Mouse (Mus musculus) inflammation-experienced regulatory T-cells, adult 6 months (primary cell): ENCODE results near the gene Arl15. TPM values are rescaled to one million over a fixed set of nuclear protein-coding genes. Genes with fewer than 3 reads are reported as not detected.

ENCODE experiments used
- ATAC-seq: one replicate; pipeline ENCODE4 v1.8.0; 2017
- polyA plus RNA-seq, 3 experiments: library from polyadenylated mRNA; unstranded; fragments of 100-300 nt; shearing (Covaris generic); gene quantifications; one replicate each; pipeline ENCODE4 v1.2.1; 2017

The Arl15 gene
- polyA plus RNA-seq, 3 experiments from 2014 or later = 15.8 to 18.9 (median 16.6) TPM

- no peak for ATAC-seq
Measured at GRCm38 (mm10) chr13:113937231-113937630, 142.9 kb downstream of the Arl15 start.

DNA sequence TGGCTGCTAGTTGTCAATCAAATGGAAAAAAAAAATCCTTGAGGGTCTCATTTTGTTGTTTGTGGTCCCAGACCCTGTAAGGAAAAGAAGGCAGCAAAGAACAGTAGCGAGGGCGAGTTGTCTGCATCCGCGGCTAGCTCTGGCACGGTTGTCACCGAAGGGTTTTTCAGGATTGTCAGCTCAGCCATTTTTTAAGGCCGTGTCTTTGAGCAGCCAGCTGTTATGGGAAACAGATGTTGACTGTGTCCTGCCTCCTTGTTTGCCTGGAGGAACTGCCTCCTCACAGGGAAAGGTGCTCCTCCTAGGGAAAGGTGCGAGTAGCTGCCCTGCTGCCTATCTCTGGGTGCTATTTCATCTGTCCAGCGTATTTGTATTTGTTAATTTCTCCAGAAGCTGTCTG, 144.3 kb downstream of the Arl15 start:
- no peak for ATAC-seq

- no peak for ATAC-seq
Measured at GRCm38 (mm10) chr13:113939097-113939496, 144.8 kb downstream of the Arl15 start.

GRCm38 (mm10) chr13:113939681-113940080, 145.4 kb downstream of the Arl15 start:
- ATAC-seq = no peak

DNA sequence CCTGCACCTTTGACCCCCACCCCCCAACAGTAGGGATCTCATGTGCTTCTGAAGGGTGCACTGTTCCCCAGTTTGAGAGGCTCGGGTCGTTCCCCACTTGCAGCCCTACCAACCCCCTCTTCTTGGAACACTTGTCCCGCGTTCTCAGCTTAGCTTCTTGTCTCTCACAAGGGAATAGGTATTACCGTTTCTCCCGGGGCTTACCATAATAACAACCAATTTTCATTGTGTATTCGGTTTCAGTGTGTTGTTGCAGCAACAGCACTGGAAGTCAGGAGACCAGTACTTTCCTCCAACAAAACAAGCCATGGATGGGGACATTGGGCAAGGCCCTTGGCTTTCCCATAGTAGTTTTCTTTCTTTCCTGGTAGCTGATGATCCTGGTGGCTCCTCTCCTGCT, 145.8 kb downstream of the Arl15 start:
- ATAC-seq = no peak

DNA sequence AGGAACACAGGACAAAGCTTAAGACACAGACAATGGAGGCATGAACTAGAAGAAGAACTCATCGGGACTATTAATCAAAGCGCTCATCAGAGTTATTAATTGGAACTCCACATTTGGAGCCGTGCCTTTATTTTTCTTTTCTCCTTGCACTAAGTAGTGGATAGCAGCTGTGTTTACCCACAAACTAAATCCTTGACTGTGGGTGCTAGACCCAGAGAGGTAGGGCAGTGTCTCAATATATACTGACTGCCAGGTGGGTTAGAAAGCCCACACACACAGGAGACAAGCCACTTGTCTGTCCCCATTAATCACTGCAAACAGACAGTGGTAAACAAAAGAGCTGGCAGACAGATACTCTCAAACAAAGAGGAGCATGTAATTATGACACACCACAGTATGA, 147.6 kb downstream of the Arl15 start:
- ATAC-seq = no peak

- ATAC-seq = no peak
Measured at GRCm38 (mm10) chr13:113947546-113947945, 153.2 kb downstream of the Arl15 start.

GRCm38 (mm10) chr13:113949708-113950107, 155.4 kb downstream of the Arl15 start:
- no peak for ATAC-seq

DNA sequence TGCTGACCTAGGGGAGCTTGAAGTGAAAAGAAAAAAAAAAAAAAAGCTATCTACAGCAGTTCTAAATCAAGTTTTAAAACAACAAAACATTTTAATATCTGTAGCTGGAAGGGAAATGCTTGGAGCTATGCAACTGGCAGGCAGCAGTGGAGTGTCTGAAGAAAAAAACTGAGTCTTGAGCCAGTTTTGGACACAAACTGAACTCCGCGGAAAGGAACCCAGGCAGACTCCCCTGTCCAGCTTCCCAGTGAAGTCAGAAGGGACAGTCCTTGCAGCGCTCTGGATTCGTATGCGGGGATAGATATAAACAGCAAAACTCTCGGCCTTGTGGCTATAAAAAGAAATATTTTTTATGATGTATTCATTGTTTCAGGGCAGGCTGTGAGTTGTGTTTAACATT, 155.8 kb downstream of the Arl15 start:
- no peak for ATAC-seq

- ATAC-seq = no peak
Measured at GRCm38 (mm10) chr13:113957438-113957837, 163.1 kb downstream of the Arl15 start.

DNA sequence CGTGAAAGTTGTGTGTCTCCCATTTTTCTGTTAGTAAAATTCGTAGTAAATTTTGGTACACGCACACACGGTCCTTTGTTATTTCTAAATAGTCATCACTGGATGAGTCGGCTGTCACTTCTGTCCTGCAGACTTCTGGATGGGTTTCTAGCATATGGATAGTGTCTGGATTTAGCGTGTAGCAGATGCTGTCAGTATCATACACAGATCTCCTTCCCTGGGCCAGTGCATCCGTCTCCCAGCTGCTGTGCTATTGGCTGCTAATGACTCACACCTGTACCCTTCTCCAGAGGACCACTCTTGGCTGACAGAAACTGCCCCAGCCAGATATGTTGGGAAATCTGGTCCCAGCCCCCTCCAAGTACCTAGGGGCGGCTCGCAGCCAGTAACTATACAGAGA, 170.6 kb downstream of the Arl15 start:
- ATAC-seq = no peak

DNA sequence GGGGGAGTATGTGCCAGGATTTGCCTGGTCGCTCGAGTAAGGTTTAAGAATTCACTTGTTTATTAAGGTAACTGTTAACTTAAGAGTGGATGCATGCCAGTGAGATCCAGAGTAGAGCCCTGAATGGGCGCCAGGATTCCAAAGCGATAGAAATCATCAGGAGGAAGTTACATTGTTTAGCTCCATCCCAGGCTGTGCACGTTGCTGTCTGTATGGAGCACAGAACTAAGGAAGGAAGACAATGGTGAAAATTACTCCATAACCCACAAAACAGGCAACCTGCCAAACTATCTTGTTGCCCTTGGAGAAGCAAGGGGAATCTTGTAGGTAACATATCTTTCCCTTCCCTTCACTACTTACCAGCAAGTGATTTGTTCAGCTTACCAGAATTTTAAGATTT, 176.4 kb downstream of the Arl15 start:
- ATAC-seq = no peak

GRCm38 (mm10) chr13:113972401-113972800, 178.1 kb downstream of the Arl15 start:
- ATAC-seq = no peak

DNA sequence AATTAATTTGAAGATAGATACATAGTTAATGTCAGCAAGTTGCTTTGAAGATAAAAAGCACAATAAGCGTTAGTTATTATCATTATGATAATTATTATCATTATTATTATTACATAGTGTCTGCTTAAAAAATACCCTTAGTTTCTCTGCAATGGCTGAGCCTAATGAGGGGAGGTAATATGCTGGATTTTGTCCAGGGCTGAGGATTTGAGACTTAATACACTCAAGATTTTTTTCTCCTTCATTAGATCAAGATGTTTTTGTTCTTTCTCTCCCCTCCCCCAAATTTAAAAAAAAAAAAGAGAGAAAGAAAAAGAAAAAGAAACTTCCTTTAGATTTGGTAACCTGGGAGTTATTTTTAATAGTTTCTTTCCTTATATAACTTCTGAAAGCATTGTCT, 180.6 kb downstream of the Arl15 start:
- ATAC-seq = no peak

GRCm38 (mm10) chr13:113975722-113976121, 181.4 kb downstream of the Arl15 start:
- no peak for ATAC-seq

DNA sequence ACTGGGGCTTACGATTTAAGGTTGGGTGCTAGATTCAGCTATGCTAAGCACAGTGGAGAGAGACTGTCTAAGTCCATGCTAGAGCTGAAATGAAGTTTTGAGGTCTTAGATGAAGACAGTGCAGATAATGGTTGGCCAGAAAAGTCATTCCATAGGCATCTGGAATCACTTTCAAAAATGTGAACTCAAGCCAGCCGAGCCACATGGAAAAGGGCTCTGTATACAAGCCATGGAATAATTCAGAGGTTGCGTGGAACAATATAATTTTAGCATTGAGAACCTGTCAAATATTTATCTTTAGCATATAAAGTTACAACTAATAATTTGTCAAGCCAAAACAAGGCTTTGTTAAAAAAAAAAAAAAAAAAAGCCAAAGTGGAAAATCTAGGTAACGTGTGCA, 182.6 kb downstream of the Arl15 start:
- no peak for ATAC-seq

DNA sequence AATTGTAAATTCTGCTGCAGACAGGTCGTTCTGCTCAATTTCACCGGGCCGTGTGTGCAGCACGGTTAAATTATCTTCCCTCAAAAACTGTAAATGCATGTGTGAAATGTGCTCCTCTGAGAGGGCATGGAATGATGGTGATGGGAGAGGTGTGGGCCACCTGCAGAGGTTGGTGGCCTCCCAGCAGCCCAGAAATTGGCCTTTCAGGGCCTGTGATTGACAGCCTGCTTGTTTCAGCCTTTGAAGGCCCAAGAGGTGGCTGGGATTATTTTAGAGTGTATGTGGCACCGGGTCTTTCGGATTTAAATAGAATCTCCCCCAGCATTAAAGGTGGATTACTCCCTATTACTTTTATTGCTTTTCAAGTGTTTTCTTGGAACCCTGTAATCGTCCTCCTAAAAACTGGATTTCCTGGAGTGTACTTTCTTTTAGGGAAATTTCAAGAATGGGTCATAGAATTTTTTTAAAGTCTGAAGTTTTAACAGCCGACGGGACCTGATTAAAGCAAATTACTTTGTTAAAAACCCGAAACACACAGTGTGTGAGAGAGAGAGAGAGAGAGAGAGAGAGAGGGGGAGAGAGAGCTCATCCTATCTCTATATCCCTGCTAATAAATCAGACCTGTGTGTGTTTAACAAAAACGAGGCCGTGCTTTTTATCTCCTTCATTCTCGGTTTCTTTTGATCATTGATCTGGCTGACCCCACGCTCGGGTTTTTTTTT, 186.6 kb downstream of the Arl15 start:
- ATAC-seq = no peak

DNA sequence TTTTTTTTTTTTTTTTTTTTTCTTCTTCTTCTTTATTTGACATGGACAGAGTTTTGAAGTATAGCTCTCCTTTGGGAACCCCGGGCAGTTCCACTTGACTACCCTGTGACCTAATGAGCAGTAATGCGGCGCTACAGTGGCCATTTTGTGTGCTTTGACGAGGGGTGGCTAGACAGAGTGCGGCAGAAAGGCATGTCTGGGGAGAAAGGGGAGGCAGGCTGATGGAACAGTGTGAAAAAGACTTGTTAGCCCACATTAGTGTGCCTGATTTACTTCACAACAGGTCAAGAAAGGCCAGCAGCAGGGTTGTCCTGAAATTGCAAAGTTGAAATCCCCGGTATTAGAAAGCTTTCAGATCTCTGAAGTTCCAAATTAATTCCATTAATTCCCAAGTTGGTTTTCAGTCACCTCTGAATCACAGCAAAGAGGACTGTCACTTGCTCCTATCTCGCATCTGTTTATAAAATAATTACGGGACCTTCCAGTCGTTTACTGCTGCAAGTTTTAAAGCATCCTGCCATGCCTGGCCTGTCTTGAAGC, 187.2 kb downstream of the Arl15 start:
- no peak for ATAC-seq

DNA sequence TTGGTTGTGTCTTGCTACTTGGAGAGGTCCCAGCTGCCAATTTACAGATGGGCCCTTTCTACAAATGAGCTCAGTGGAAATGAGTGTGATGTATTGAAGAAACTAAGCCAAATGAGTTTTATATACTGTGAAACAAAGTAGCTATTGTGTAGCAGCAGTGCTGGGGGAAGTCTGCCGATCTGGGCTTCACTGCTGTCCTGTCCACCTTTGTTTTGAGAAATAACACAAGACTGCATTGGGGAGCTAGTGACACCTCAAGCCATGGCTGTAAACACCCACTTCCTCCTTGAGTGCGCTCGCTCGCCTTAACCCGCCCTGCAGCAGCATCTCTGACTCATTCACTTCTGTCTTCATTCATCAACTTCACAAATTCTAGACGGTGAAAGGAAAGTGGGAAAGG, 189.3 kb downstream of the Arl15 start:
- ATAC-seq = no peak

DNA sequence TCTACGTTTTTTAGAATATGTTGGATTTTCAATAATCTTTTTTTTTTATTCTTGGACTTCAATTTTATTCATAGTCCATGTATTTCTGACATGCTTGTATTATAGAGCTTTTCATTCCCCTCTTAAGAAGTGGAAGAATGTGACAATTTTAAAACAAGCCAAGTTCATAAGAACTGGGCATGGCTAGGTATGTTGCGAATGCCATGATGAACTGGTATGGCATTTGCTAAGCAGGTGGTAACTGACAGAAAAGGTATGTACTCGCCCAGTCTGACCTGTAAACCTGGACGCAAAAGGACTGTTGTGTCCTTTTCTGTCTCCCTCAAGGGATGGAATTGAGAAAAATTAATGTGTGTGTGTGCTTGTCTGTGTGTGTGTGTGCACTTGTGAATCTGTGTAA, 190.2 kb downstream of the Arl15 start:
- no peak for ATAC-seq

- no peak for ATAC-seq
Measured at GRCm38 (mm10) chr13:113986864-113987562, 192.7 kb downstream of the Arl15 start.

- ATAC-seq = no peak
Measured at GRCm38 (mm10) chr13:113990247-113990646, 195.9 kb downstream of the Arl15 start.

- no peak for ATAC-seq
Measured at GRCm38 (mm10) chr13:113990701-113991100, 196.4 kb downstream of the Arl15 start.

DNA sequence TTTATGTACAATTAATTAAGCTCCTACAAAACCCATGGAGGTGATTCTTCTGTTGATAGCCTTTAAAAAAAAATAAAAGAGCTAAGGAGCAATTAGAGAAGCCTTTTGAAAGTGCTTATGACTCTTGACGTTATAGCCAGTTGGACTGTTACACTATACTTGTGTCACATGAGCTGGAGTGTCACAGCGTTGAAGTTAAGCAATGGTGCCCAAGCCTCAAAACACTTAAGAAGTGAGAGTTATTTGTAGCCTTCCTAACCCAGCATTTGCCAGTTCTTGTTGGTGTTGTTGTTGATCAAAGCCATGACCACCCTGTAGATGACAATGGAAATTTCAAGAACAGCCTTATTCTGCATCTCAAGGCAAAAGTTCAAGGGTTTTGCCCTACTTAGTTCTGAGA, 198.8 kb downstream of the Arl15 start:
- no peak for ATAC-seq
